Mouse (Mus musculus) liver, embryonic 14.5 days (tissue): ENCODE data around the gene a.

Experiments used
- CTCF ChIP-seq: IDR thresholded peaks from 2 replicates; pipeline ENCODE4 v1.5.1; 2016; ENCODE audit warnings: antibody characterized with exemption, low read depth, control low read depth
- EP300 ChIP-seq: IDR thresholded peaks from 2 replicates; pipeline ENCODE4 v1.6.1; 2016; ENCODE audit warnings: antibody characterized with exemption, low read depth

GRCm38 (mm10) chr2:154855383-154855782 lies 64.2 kb downstream of the a start:
- peak; percentile 39; the same call in 1 of the 2 replicates for TF ChIP-seq CTCF
- no peak for TF ChIP-seq EP300
